Mouse (Mus musculus) layer of hippocampus, adult 9-11 months (tissue): ENCODE measurements at regions not wholly inside any gene's neighbourhood (a gene's known extent, or its start where the extent isn't known, plus 50 kb on each side); places are given as distances from the start of the nearest gene placed in this dataset.

Experiments
- DNase-seq: peaks from one replicate; pipeline ENCODE4 v3.0.0; 2022

DNA sequence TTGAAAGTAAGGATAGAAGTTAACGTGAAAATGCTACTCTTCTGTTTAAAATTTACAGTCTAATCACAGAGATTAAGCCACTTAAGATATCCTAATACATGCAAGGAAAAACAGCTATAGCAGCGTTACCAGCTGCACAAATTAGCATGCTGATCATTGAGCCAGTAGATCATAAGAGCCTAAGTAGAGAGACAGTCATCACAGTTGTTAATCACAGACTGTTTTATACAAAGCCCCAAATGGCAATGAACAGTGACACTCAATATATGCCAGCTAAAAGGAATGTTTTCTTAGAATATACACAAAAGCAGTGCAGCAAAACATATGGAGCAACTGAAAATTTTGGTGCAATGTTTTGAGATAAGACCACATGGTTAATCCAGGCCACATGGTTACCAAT is 64.7 kb upstream of the Ppp1r3a start:
- DNase-seq, result peak; percentile 21

DNA sequence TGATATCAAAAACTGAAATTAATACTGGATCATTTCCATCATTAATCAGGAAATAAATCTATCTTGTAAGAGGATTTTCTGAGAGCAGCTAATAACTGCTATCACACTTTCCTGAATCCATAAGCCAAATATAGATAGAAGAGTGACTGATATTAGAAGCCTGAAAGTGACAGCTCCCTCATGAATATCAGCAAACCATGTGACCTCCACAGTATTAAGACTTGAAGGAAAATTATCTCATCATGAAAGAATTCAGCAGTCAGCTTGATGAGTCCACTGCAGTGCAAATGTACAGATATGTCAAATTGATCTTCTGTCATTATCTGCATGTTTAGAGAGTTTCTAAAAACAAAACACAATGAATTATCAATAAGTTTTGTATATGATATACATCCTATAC is 69.7 kb upstream of the Ppp1r3a start:
- DNase-seq, result no peak

GRCm38 (mm10) chr6:14838910-14839309 is 62.2 kb upstream of the Foxp2 start:
- no peak for DNase-seq
